In the genomic region with DNA sequence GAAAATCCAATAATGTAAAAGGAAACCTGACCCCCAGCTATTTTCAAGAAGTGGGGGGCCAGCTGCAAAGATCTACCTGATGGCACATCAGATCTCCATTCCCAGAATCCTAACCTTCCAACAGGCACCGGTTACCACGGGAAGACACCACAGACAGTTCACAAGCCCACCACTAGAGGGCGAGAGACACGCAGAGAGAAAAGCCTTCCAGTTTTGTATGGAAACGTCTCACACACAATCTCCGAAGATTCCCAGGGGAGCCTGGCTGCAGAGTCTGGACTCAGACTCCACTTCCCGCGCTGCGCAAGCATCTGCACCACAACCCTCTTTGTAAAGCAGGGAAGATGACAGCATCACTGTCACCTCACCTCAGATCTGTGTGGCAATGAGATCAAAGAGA, we compare ENCODE assay signal across 9 mouse cellular contexts. TPM values are rescaled to one million over a fixed set of nuclear protein-coding genes. Genes with fewer than 3 reads are reported as not detected.
A peak's percentile ranks its signal among the peaks of the same experiment; 100 is the strongest.
DNase-seq lines count a peak whose midpoint lies in the region; ATAC-seq and TF ChIP-seq lines count a peak whose summit lies in the region.
"Had no signal": no experiment of that assay in that cellular context is flagged by ENCODE, and none has a peak within 500 bp of the region (broad histone marks: within the 10 kb centered on the region; RNA-seq: fewer than 3 reads in every experiment).

No protein-coding gene starts in this region.

- ATAC-seq in forebrain, embryonic 12.5 days (ENCODE audit: low FRiP score) = peak; percentile 80
- ATAC-seq in heart, embryonic 16.5 days (replicated peaks; ENCODE audit: extremely low read depth, insufficient read depth, low FRiP score) = peak; percentile 46
- peak; percentile 15; the same call in 1 of the 2 replicates for ATAC-seq in liver, embryonic 11.5 days (replicated peaks; ENCODE audit: low FRiP score)
- ATAC-seq in stomach, embryonic 15.5 days (ENCODE audit: insufficient read depth, low FRiP score, low read depth) = peak; percentile 47; the same call in 1 of the 2 replicates

- H3K27ac ChIP-seq in forebrain, embryonic 12.5 days = no peak overlapping the region
- no peak overlapping the region for H3K27ac ChIP-seq in heart, embryonic 16.5 days (ENCODE audit: low read length)
- no peak overlapping the region for H3K27ac ChIP-seq in liver, embryonic 11.5 days (ENCODE audit: low read depth, low read length)
- no peak overlapping the region for H3K27ac ChIP-seq in stomach, embryonic 15.5 days
- H3K27ac ChIP-seq: liver, embryonic 15.5 days had no signal

- H3K9ac ChIP-seq in forebrain, embryonic 12.5 days = no peak overlapping the region
- no peak overlapping the region for H3K9ac ChIP-seq in heart, embryonic 16.5 days (ENCODE audit: low read length)
- H3K9ac ChIP-seq in liver, embryonic 11.5 days (ENCODE audit: low read depth, low read length) = no peak overlapping the region
- H3K9ac ChIP-seq in stomach, embryonic 15.5 days = no peak overlapping the region; the same call in 1 of the 2 replicates
- H3K9ac ChIP-seq: liver, embryonic 15.5 days had no signal

- peaks cover 41% of the 10 kb centered on the region for H3K36me3 ChIP-seq in E14TG2a.4 (ENCODE audit: insufficient read depth, low read length)
- H3K36me3 ChIP-seq in forebrain, embryonic 12.5 days (replicated peaks) = peaks cover 16% of the 10 kb centered on the region; the same call in 1 of the 2 replicates
- H3K36me3 ChIP-seq in heart, embryonic 16.5 days (ENCODE audit: control insufficient read depth, insufficient read depth) = peaks cover 3% of the 10 kb centered on the region
- H3K36me3 ChIP-seq in liver, embryonic 11.5 days (ENCODE audit: control insufficient read depth, insufficient read depth, low read length) = 0 out of 2 replicates have a peak, but pooled peaks cover 3% of the 10 kb centered on the region
- no peaks in the 10 kb centered on the region for H3K36me3 ChIP-seq in stomach, embryonic 15.5 days
- H3K36me3 ChIP-seq: liver, embryonic 15.5 days had no signal

- H3K4me1 ChIP-seq in E14TG2a.4 (replicated peaks; ENCODE audit: low read depth, low read length) = peaks cover 12% of the 10 kb centered on the region
- peaks cover 4% of the 10 kb centered on the region for H3K4me1 ChIP-seq in forebrain, embryonic 12.5 days
- H3K4me1 ChIP-seq in heart, embryonic 16.5 days (ENCODE audit: control insufficient read depth, insufficient read depth, low read length) = peaks cover 2% of the 10 kb centered on the region; the same call in 1 of the 2 replicates
- H3K4me1 ChIP-seq in liver, embryonic 11.5 days (replicated peaks; ENCODE audit: control insufficient read depth, insufficient read depth, low read length) = 0 out of 2 replicates have a peak, but pooled peaks cover 3% of the 10 kb centered on the region
- H3K4me1 ChIP-seq in stomach, embryonic 15.5 days = no peaks in the 10 kb centered on the region
- H3K4me1 ChIP-seq: liver, embryonic 15.5 days had no signal

- H3K27me3 ChIP-seq in E14TG2a.4 (ENCODE audit: insufficient read depth, low read length) = no peaks in the 10 kb centered on the region
- H3K27me3 ChIP-seq in forebrain, embryonic 12.5 days = no peaks in the 10 kb centered on the region
- H3K27me3 ChIP-seq in heart, embryonic 16.5 days (ENCODE audit: control insufficient read depth, insufficient read depth, low read length) = no peaks in the 10 kb centered on the region
- no peaks in the 10 kb centered on the region for H3K27me3 ChIP-seq in liver, embryonic 11.5 days (replicated peaks; ENCODE audit: control insufficient read depth, insufficient read depth, low read length)
- no peaks in the 10 kb centered on the region for H3K27me3 ChIP-seq in stomach, embryonic 15.5 days (replicated peaks)
- H3K27me3 ChIP-seq: liver, embryonic 15.5 days had no signal

- no peak overlapping the region for H3K4me3 ChIP-seq in E14TG2a.4 (replicated peaks; ENCODE audit: low read length)
- no peak overlapping the region for H3K4me3 ChIP-seq in forebrain, embryonic 12.5 days (replicated peaks)
- H3K4me3 ChIP-seq in heart, embryonic 16.5 days (ENCODE audit: low read length) = no peak overlapping the region; the same call in 1 of the 2 replicates
- no peak overlapping the region for H3K4me3 ChIP-seq in liver, embryonic 11.5 days (ENCODE audit: low read depth, low read length)
- H3K4me3 ChIP-seq in stomach, embryonic 15.5 days (replicated peaks) = peak overlapping the region; percentile 5; the same call in 1 of the 2 replicates
- H3K4me3 ChIP-seq: liver, embryonic 15.5 days had no signal

- WGBS in forebrain, embryonic 12.5 days = 6% methylated on average over 9 of the region's 9 CpGs
- 4% methylated on average over 9 of the region's 9 CpGs for WGBS in heart, embryonic 16.5 days
- 16% methylated on average over 9 of the region's 9 CpGs for WGBS in liver, embryonic 11.5 days
- WGBS in stomach, embryonic 15.5 days = 4% methylated on average over 9 of the region's 9 CpGs

- H3K4me2 ChIP-seq in forebrain, embryonic 12.5 days = peak overlapping the region; percentile 17; the same call in 1 of the 2 replicates
- peak overlapping the region; percentile 49; the same call in 1 of the 2 replicates for H3K4me2 ChIP-seq in heart, embryonic 16.5 days (ENCODE audit: low read depth, low read length)
- H3K4me2 ChIP-seq in liver, embryonic 11.5 days = no peak overlapping the region
- peak overlapping the region; percentile 44 for H3K4me2 ChIP-seq in stomach, embryonic 15.5 days
- H3K4me2 ChIP-seq: liver, embryonic 15.5 days had no signal

- DNase-seq in c-Kit-positive CD71-positive TER-119-positive erythroid progenitor cells, embryonic 14.5 days (ENCODE audit: low spot score) = peak; percentile 50
- DNase-seq in kidney, postnatal 14 days = peak; percentile 88
- peak; percentile 72 for DNase-seq in liver, embryonic 11.5 days (ENCODE audit: low spot score)
- DNase-seq in neural tube, embryonic 10.5 days (ENCODE audit: extremely low spot score, low spot score) = peak; percentile 91

- H3K9me3 ChIP-seq in E14TG2a.4 (ENCODE audit: low read length) = peaks cover 43% of the 10 kb centered on the region
- no peaks in the 10 kb centered on the region for H3K9me3 ChIP-seq in forebrain, embryonic 12.5 days
- 0 out of 2 replicates have a peak, but pooled peaks cover 2% of the 10 kb centered on the region for H3K9me3 ChIP-seq in heart, embryonic 16.5 days (replicated peaks; ENCODE audit: control insufficient read depth, low read length)
- H3K9me3 ChIP-seq in liver, embryonic 11.5 days (ENCODE audit: control insufficient read depth, low read length) = no peaks in the 10 kb centered on the region
- no peaks in the 10 kb centered on the region for H3K9me3 ChIP-seq in stomach, embryonic 15.5 days
- H3K9me3 ChIP-seq: liver, embryonic 15.5 days had no signal

- peak; percentile 92 for TF ChIP-seq CTCF in E14TG2a.4 (conservative IDR thresholded peaks at IDR 0.05; ENCODE audit: low read length)

RNA-seq across cellular contexts. Expression of a gene that starts 43.7 kb away (rescaled TPM):
- 13.1 and 13.6 TPM in 2 replicates for polyA plus RNA-seq in forebrain, embryonic 12.5 days (2016; fragmentation: Nextera tagmentation; extraction: Ambion mirVana)
- polyA plus RNA-seq in heart, embryonic 16.5 days (2015; fragmentation: Nextera tagmentation; extraction: Ambion mirVana) = 6.8 and 7.1 TPM in 2 replicates
- polyA plus RNA-seq in liver, embryonic 11.5 days (2014; fragmentation: Nextera tagmentation; extraction: Ambion mirVana) = 7.1 and 7.4 TPM in 2 replicates
- 9.1 and 11.2 TPM in 2 replicates for polyA plus RNA-seq in stomach, embryonic 15.5 days (2015; fragmentation: Nextera tagmentation; extraction: Ambion mirVana)

RNA-seq across cellular contexts. Expression of a gene that starts 58.6 kb away (rescaled TPM):
- polyA plus RNA-seq in forebrain, embryonic 12.5 days (2016; fragmentation: Nextera tagmentation; extraction: Ambion mirVana) = 3.3 and 4.2 TPM in 2 replicates
- 4.9 TPM in 2 replicates for polyA plus RNA-seq in heart, embryonic 16.5 days (2015; fragmentation: Nextera tagmentation; extraction: Ambion mirVana)
- 4.7 and 5.2 TPM in 2 replicates for polyA plus RNA-seq in liver, embryonic 11.5 days (2014; fragmentation: Nextera tagmentation; extraction: Ambion mirVana)
- 7.6 and 7.9 TPM in 2 replicates for polyA plus RNA-seq in stomach, embryonic 15.5 days (2015; fragmentation: Nextera tagmentation; extraction: Ambion mirVana)

Comparison
In these comparisons a context has a peak if more than half of its experiments do, and no peak if none do; other contexts are left out.
1. ATAC-seq: peak in every context shown above with its lines; median percentile 80 in forebrain, embryonic 12.5 days; 47 in stomach, embryonic 15.5 days; 46 in heart, embryonic 16.5 days; 15 in liver, embryonic 11.5 days.